Mouse (Mus musculus): Measurements from ENCODE around the gene Notch2. TPM values are rescaled to one million over a fixed set of nuclear protein-coding genes. Genes with fewer than 3 reads are reported as not detected.

Gene Notch2
- polyA plus RNA-seq, 1 experiment: 15.6 TPM

DNA sequence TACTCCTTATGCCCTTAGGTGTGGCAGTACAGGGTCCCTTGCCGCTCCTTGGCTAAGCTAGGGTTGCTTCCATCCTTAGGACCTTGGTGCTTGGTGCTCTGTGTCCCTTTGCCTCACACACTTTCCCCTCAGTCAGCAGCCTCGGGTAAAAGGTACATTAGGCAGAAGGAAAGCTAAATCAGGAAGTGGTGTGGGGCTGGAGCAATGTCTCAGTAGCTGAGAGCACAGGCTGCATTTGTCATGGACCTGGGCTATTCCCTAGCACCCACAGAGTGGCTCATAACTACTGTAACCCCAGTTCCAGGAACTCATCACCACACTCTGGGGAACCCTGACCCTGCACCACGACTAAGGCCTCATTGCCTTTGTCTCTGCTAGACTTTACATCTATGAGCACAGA is 53.1 kb downstream of the Notch2 start:
- TF ChIP-seq MYOG (IDR thresholded peaks at IDR 0.05; ENCODE audit: control insufficient read depth, extremely low read depth, insufficient read length): no peak
- TF ChIP-seq CEBPB (IDR thresholded peaks at IDR 0.05; ENCODE audit: low read depth): no peak
- no peak for TF ChIP-seq USF1 (IDR thresholded peaks at IDR 0.05; ENCODE audit: low read depth)
- TF ChIP-seq CTCF (IDR thresholded peaks at IDR 0.05; ENCODE audit: control insufficient read depth, insufficient read depth, insufficient read length): no peak
- TF ChIP-seq FOSL1 (IDR thresholded peaks at IDR 0.05; ENCODE audit: insufficient read depth, low read length, poor library complexity, severe bottlenecking): no peak
- TF ChIP-seq MAX (IDR thresholded peaks at IDR 0.05): no peak
- TF ChIP-seq MYOD1 (IDR thresholded peaks at IDR 0.05; ENCODE audit: control insufficient read depth, insufficient read length, low read depth): no peak
- no peak overlapping the region for H3ac ChIP-seq (ENCODE audit: control insufficient read depth, insufficient read length, low read depth)
- H3K79me3 ChIP-seq (ENCODE audit: low read depth): peaks cover 63% of the 10 kb centered on the region
- no peak overlapping the region for H3K4me3 ChIP-seq (ENCODE audit: insufficient read depth, poor library complexity, severe bottlenecking)
- peaks cover 90% of the 10 kb centered on the region for H3K79me2 ChIP-seq (ENCODE audit: control insufficient read depth, insufficient read depth)
- peaks cover 23% of the 10 kb centered on the region for H3K36me3 ChIP-seq (ENCODE audit: control insufficient read depth, insufficient read depth)
- no peaks in the 10 kb centered on the region for H3K27me3 ChIP-seq (ENCODE audit: control insufficient read depth, insufficient read depth, insufficient read length)

DNA sequence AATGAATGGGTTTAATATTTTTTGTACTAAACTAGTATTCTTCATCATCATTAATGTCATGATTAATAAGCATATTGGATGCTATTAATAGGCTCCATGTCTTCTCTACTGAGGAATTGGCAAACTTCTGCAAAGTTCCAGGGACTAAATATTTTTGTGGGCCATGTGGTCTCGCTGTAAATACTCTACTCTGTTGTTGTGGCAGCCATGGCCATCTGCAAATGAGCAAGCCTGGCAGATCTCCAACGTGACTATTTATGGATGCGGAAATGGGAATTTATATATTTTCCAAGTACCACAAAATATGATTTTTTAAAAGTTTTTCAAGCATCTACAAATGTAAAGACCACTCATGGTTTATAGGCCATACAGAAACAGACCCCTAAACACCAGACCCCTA is 54.1 kb downstream of the Notch2 start:
- H3K4me3 ChIP-seq (ENCODE audit: insufficient read depth, poor library complexity, severe bottlenecking): no peak overlapping the region
- H3K79me2 ChIP-seq (ENCODE audit: control insufficient read depth, insufficient read depth): peaks cover 80% of the 10 kb centered on the region
- TF ChIP-seq USF1 (IDR thresholded peaks at IDR 0.05; ENCODE audit: low read depth) (no peak), CTCF (IDR thresholded peaks at IDR 0.05; ENCODE audit: control insufficient read depth, insufficient read depth, insufficient read length) (no peak), FOSL1 (IDR thresholded peaks at IDR 0.05; ENCODE audit: insufficient read depth, low read length, poor library complexity, severe bottlenecking) (no peak), MAX (IDR thresholded peaks at IDR 0.05) (no peak), MYOD1 (IDR thresholded peaks at IDR 0.05; ENCODE audit: control insufficient read depth, insufficient read length, low read depth) (no peak), CEBPB (IDR thresholded peaks at IDR 0.05; ENCODE audit: low read depth) (no peak), MYOG (IDR thresholded peaks at IDR 0.05; ENCODE audit: control insufficient read depth, extremely low read depth, insufficient read length) (no peak)
- H3ac ChIP-seq (ENCODE audit: control insufficient read depth, insufficient read length, low read depth): no peak overlapping the region
- no peaks in the 10 kb centered on the region for H3K27me3 ChIP-seq (ENCODE audit: control insufficient read depth, insufficient read depth, insufficient read length)
- peaks cover 53% of the 10 kb centered on the region for H3K79me3 ChIP-seq (ENCODE audit: low read depth)
- peaks cover 30% of the 10 kb centered on the region for H3K36me3 ChIP-seq (ENCODE audit: control insufficient read depth, insufficient read depth)

DNA sequence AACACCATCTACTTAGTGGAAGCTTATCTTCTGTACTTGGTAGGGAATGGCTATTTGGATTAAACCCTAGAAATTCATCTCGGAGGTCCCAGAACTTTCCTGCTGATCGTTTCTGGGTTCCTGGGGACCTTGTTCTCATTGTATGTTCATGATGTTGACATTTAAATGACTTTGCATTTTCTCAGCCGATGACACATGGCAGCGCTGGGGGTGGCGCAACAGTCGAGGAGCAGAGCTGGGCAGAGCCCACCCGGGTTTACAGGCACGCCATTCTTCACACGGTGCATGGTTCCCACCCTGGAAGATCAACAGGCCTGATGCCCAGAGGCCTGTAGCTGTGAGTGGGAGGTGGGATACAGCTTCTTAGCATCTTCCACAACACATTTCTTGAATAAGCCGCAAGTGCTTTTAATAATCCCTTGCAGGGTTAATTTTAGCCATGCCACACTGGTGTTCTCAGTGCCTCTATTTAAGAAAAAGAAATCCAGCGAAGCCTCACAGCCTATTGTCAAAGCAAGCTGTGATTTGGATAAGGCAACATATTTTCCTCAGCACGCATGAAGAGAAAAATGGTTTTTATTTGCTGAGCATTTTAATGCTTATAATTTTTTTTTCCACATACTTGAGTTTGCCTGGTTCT is 54.6 kb downstream of the Notch2 start:
- TF ChIP-seq MYOD1 (IDR thresholded peaks at IDR 0.05; ENCODE audit: control insufficient read depth, insufficient read length, low read depth): no peak
- TF ChIP-seq MAX (IDR thresholded peaks at IDR 0.05): no peak
- TF ChIP-seq CEBPB (IDR thresholded peaks at IDR 0.05; ENCODE audit: low read depth): no peak
- TF ChIP-seq FOSL1 (IDR thresholded peaks at IDR 0.05; ENCODE audit: insufficient read depth, low read length, poor library complexity, severe bottlenecking): no peak
- Histone ChIP-seq H3K4me3 (ENCODE audit: insufficient read depth, poor library complexity, severe bottlenecking) (no peak overlapping the region), H3K27me3 (ENCODE audit: control insufficient read depth, insufficient read depth, insufficient read length) (no peaks in the 10 kb centered on the region), H3K79me2 (ENCODE audit: control insufficient read depth, insufficient read depth) (peaks cover 75% of the 10 kb centered on the region), H3ac (ENCODE audit: control insufficient read depth, insufficient read length, low read depth) (no peak overlapping the region), H3K79me3 (ENCODE audit: low read depth) (peaks cover 50% of the 10 kb centered on the region), H3K36me3 (ENCODE audit: control insufficient read depth, insufficient read depth) (peaks cover 35% of the 10 kb centered on the region)

DNA sequence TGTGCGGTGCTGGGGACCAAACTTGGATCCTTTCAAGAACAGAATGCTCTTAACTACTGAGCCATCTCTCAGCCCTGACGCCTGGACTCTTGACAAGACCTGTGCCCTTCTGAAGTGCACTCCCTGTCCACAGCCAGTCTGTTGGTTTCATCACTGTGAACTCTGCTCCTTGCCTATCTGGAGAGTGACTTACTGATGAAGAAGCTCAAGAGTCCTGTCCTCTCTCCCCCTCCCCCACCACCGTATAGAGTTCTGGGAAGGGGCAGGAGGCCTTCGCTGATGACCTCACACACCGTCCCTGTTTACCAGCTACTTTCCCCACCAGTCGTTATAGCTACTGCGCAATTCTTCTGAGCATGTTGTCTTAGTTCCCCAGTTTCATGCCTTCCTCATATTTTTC is 55.8 kb downstream of the Notch2 start:
- H3K79me2 ChIP-seq (ENCODE audit: control insufficient read depth, insufficient read depth): peaks cover 63% of the 10 kb centered on the region
- no peak overlapping the region for H3K4me3 ChIP-seq (ENCODE audit: insufficient read depth, poor library complexity, severe bottlenecking)
- H3K79me3 ChIP-seq (ENCODE audit: low read depth): peaks cover 45% of the 10 kb centered on the region
- no peak overlapping the region for H3ac ChIP-seq (ENCODE audit: control insufficient read depth, insufficient read length, low read depth)
- no peak for TF ChIP-seq FOSL1 (IDR thresholded peaks at IDR 0.05; ENCODE audit: insufficient read depth, low read length, poor library complexity, severe bottlenecking)
- no peak for TF ChIP-seq MAX (IDR thresholded peaks at IDR 0.05)
- no peak for TF ChIP-seq CTCF (IDR thresholded peaks at IDR 0.05; ENCODE audit: control insufficient read depth, insufficient read depth, insufficient read length)
- TF ChIP-seq MYOG (IDR thresholded peaks at IDR 0.05; ENCODE audit: control insufficient read depth, extremely low read depth, insufficient read length): no peak
- no peak for TF ChIP-seq USF1 (IDR thresholded peaks at IDR 0.05; ENCODE audit: low read depth)
- TF ChIP-seq CEBPB (IDR thresholded peaks at IDR 0.05; ENCODE audit: low read depth): no peak
- TF ChIP-seq MYOD1 (IDR thresholded peaks at IDR 0.05; ENCODE audit: control insufficient read depth, insufficient read length, low read depth): no peak
- H3K36me3 ChIP-seq (ENCODE audit: control insufficient read depth, insufficient read depth): peaks cover 47% of the 10 kb centered on the region
- H3K27me3 ChIP-seq (ENCODE audit: control insufficient read depth, insufficient read depth, insufficient read length): no peaks in the 10 kb centered on the region

DNA sequence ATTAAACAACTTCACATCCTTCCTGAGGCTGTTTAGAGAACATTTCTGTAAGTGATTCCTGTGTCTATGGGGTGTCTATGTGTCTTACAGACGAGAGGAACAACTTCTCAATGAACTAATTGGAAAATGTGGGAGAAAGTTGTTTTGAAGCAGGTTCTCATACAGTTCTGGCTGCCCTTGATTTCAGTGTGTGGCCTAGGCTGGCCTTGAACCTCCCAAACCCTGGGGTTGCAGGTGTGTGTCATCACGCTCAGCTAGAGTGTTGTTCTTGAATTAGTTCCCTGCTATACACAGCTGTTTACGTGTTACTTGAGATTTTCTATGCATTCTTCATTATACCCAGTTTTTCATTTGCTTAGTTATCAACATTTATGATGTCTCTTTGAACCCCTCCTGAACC is 56.5 kb downstream of the Notch2 start:
- TF ChIP-seq CTCF (IDR thresholded peaks at IDR 0.05; ENCODE audit: control insufficient read depth, insufficient read depth, insufficient read length) (no peak), FOSL1 (IDR thresholded peaks at IDR 0.05; ENCODE audit: insufficient read depth, low read length, poor library complexity, severe bottlenecking) (no peak), CEBPB (IDR thresholded peaks at IDR 0.05; ENCODE audit: low read depth) (no peak), MYOD1 (IDR thresholded peaks at IDR 0.05; ENCODE audit: control insufficient read depth, insufficient read length, low read depth) (no peak), MAX (IDR thresholded peaks at IDR 0.05) (no peak), USF1 (IDR thresholded peaks at IDR 0.05; ENCODE audit: low read depth) (no peak), MYOG (IDR thresholded peaks at IDR 0.05; ENCODE audit: control insufficient read depth, extremely low read depth, insufficient read length) (no peak)
- H3K79me2 ChIP-seq (ENCODE audit: control insufficient read depth, insufficient read depth): peaks cover 56% of the 10 kb centered on the region
- H3K27me3 ChIP-seq (ENCODE audit: control insufficient read depth, insufficient read depth, insufficient read length): no peaks in the 10 kb centered on the region
- H3K36me3 ChIP-seq (ENCODE audit: control insufficient read depth, insufficient read depth): peaks cover 54% of the 10 kb centered on the region
- peaks cover 39% of the 10 kb centered on the region for H3K79me3 ChIP-seq (ENCODE audit: low read depth)
- H3K4me3 ChIP-seq (ENCODE audit: insufficient read depth, poor library complexity, severe bottlenecking): no peak overlapping the region
- H3ac ChIP-seq (ENCODE audit: control insufficient read depth, insufficient read length, low read depth): no peak overlapping the region

DNA sequence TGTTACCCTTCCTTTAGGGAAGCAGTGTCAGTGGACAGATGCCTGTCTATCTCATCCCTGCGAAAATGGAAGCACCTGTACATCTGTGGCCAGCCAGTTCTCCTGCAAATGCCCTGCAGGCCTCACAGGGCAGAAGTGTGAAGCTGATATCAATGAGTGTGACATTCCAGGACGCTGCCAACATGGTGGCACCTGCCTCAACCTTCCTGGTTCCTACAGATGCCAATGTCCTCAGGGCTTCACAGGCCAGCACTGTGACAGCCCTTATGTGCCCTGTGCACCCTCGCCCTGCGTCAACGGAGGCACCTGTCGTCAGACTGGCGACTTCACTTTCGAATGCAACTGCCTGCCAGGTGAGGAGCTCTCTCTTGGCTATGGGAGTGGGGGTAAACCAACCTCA is 59.2 kb downstream of the Notch2 start:
- Histone ChIP-seq H3ac (ENCODE audit: control insufficient read depth, insufficient read length, low read depth) (no peak overlapping the region), H3K36me3 (ENCODE audit: control insufficient read depth, insufficient read depth) (peaks cover 71% of the 10 kb centered on the region), H3K79me3 (ENCODE audit: low read depth) (peaks cover 17% of the 10 kb centered on the region), H3K4me3 (ENCODE audit: insufficient read depth, poor library complexity, severe bottlenecking) (no peak overlapping the region), H3K79me2 (ENCODE audit: control insufficient read depth, insufficient read depth) (peaks cover 29% of the 10 kb centered on the region), H3K27me3 (ENCODE audit: control insufficient read depth, insufficient read depth, insufficient read length) (no peaks in the 10 kb centered on the region)
- TF ChIP-seq MAX (IDR thresholded peaks at IDR 0.05) (no peak), FOSL1 (IDR thresholded peaks at IDR 0.05; ENCODE audit: insufficient read depth, low read length, poor library complexity, severe bottlenecking) (no peak), CEBPB (IDR thresholded peaks at IDR 0.05; ENCODE audit: low read depth) (no peak), USF1 (IDR thresholded peaks at IDR 0.05; ENCODE audit: low read depth) (no peak), MYOD1 (IDR thresholded peaks at IDR 0.05; ENCODE audit: control insufficient read depth, insufficient read length, low read depth) (no peak), MYOG (IDR thresholded peaks at IDR 0.05; ENCODE audit: control insufficient read depth, extremely low read depth, insufficient read length) (no peak)
